Mouse (Mus musculus) testis, adult 2 months (tissue): ENCODE data around the gene Fasn. TPM values are rescaled to one million over a fixed set of nuclear protein-coding genes. Genes with fewer than 3 reads are reported as not detected.
"Not testable (repeated sequence)": the region's sequence is repeated elsewhere in the genome, so short reads cannot be mapped to it uniquely, and the experiment has no call there.

Source experiments
- H3K27ac ChIP-seq: fragments of 200-500 bp; 2 replicates; pipeline ENCODE4 v1.5.1; 2012; ENCODE audit warnings: low read depth, low read length; ENCODE audit not compliant: control insufficient read depth, insufficient read depth
- H3K27me3 ChIP-seq: fragments of 200-500 bp; 2 replicates; pipeline ENCODE4 v1.6.1; 2012; ENCODE audit warnings: mild to moderate bottlenecking, low read length, moderate library complexity; ENCODE audit not compliant: control insufficient read depth, insufficient read depth
- H3K36me3 ChIP-seq: fragments of 200-500 bp; 2 replicates; pipeline ENCODE4 v1.6.1; 2012; ENCODE audit warnings: mild to moderate bottlenecking, low read length; ENCODE audit not compliant: control insufficient read depth, insufficient read depth
- H3K4me1 ChIP-seq: fragments of 200-500 bp; 2 replicates; pipeline ENCODE4 v1.6.1; 2012; ENCODE audit warnings: low read length; ENCODE audit not compliant: control insufficient read depth, insufficient read depth
- H3K4me3 ChIP-seq: fragments of 200-500 bp; 2 replicates; pipeline ENCODE4 v1.5.1; 2012; ENCODE audit warnings: low read depth, mild to moderate bottlenecking, low read length, moderate library complexity, mixed read lengths; ENCODE audit not compliant: control insufficient read depth
- CTCF ChIP-seq: fragments of 200-500 bp; IDR thresholded peaks from 2 replicates; pipeline ENCODE4 v1.5.1; 2012; ENCODE audit warnings: low read depth, mild to moderate bottlenecking, inconsistent platforms, low read length, moderate library complexity; ENCODE audit not compliant: control insufficient read depth, insufficient read depth, insufficient replicate concordance
- POLR2A ChIP-seq: fragments of 200-500 bp; IDR thresholded peaks from 2 replicates; pipeline ENCODE4 v1.6.1; 2012; ENCODE audit warnings: low read depth, mild to moderate bottlenecking, inconsistent platforms, low read length, moderate library complexity; ENCODE audit not compliant: control insufficient read depth
- polyA plus RNA-seq: library from polyadenylated mRNA; depleted of rRNA; stranded (reverse); fragments of >200 nt; gene quantifications from 2 replicates; pipeline ENCODE4 v1.2.3, GENCODE M21; 2012

Fasn gene
- polyA plus RNA-seq, 1 experiment: 72.1 TPM

DNA sequence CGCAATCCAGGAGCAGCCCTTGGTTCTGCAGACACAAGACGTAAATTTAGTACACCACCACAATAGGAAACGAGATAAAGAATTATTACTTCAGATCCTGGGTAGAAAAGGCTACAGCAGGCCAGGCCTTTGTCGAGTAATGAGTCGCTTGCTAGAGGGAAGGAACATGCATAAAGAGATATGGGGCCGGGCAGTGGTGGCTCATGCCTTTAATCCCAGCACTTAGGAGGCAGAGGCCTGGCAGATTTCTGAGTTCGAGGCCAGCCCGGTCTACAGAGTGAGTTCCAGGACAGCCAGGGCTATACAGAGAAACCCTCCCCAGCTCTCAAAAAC, 27.8 kb downstream of the Fasn start:
- Histone ChIP-seq H3K4me1 (peaks cover 5% of the 10 kb centered on the region), H3K36me3 (no peaks in the 10 kb centered on the region; the same call in 1 of the 2 replicates), H3K4me3 (peak overlapping the region; percentile 84), H3K27me3 (no peaks in the 10 kb centered on the region), H3K27ac (0 out of 2 replicates have a peak overlapping the region, but pooled peaks have one; percentile 16)
- TF ChIP-seq CTCF: no peak
- no peak for TF ChIP-seq POLR2A

DNA sequence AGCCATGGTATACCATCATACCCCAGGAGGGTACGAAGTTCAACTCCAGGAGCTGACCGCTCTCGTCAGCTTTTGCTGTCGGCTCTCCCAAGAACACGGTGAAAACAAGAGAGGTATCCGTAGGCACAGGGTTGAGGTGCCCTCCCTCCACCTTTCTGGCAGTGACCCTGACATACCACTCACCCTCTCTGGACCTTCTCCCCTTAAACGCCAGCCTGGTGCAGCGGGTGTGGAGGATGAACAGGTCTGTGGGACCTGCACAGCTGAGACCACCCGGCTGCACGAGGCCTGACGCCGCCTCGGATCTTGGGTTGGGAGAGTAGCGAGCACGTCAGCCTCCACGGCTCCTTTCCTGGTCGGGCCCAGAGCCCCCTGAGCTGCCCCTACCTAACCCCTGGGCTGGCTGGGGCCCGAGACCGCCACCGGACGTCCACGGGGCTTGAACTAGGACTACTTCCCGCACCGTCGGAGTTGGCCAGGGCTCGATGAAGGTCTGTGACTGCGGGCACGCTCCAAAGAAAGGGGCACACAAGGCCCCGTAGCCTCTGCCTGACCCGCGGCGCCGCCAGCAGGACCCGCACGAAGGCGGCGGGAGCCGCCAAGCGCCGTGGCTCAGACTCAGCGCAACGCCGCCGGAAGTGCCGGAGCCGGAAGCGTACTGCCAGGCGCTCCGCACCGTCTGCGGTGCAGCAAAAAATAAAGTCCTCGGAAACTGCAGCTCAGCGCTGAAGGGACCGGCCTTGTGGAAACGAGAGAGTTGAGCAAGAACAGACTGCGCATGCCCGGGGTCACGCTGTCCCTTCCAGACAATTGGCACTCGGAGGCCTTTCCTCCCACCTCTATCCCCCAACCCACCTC, 28.4 kb downstream of the Fasn start, which contains the start of gene Dus1l:
Gene Dus1l, minus strand, starts transcription at position 648 of the 858 bp plus-strand sequence.
- peak; percentile 58 for TF ChIP-seq POLR2A
- TF ChIP-seq CTCF: no peak
- Histone ChIP-seq H3K36me3 (no peaks in the 10 kb centered on the region; the same call in 1 of the 2 replicates), H3K4me1 (peaks cover 5% of the 10 kb centered on the region), H3K4me3 (peak within 1 kb of the TSS; percentile 84), H3K27me3 (no peaks in the 10 kb centered on the region), H3K27ac (peak within 1 kb of the TSS; percentile 16)

DNA sequence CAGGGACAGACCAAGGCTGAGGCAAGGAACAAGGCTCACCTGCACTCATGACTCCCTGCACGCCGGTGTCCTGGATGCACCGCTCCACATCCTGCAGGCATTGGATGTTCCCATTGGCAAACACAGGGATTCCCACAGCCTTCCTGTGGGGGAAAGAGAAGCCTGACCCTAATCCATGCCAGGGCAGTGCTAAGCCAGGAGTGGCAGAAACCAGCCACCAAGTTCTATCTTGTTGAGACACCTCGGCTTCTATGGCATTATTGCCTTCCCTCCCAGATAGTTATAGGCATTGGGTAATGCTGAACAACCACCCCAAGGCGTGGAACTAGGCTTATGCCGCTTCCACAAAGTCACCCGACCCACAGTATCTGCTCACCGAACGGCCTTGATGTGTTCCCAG, 31.7 kb downstream of the Fasn start:
- TF ChIP-seq CTCF: no peak

DNA sequence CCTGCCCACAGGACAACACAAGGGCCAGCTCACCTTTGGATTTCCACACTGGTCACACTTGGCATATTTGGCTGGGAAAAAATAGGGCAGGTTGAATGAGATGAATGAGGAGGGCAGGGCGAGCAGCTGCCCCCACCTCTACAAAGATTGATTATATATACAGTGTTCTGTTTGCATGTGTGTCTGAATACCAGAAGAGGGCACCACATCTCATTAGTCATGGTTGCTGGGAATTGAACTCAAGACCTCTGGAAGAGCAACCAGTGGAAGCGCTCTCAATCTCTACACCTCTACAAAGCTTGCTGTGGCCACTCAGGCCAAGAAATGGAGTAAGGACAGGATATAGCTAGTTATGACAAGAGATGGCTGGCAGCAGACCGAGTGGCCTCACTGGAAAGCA, 34.5 kb downstream of the Fasn start:
- Histone ChIP-seq H3K4me3 (no peak overlapping the region), H3K27me3 (no peaks in the 10 kb centered on the region), H3K4me1 (peaks cover 7% of the 10 kb centered on the region), H3K36me3 (peaks cover 7% of the 10 kb centered on the region), H3K27ac (no peak overlapping the region)
- no peak for TF ChIP-seq CTCF

More for the DNA sequence above, 31.7 kb downstream of the Fasn start:
- peaks cover 2% of the 10 kb centered on the region for H3K36me3 ChIP-seq
- no peaks in the 10 kb centered on the region for H3K27me3 ChIP-seq
- H3K4me3 ChIP-seq: no peak overlapping the region
- no peak overlapping the region for H3K27ac ChIP-seq
- peaks cover 3% of the 10 kb centered on the region for H3K4me1 ChIP-seq

DNA sequence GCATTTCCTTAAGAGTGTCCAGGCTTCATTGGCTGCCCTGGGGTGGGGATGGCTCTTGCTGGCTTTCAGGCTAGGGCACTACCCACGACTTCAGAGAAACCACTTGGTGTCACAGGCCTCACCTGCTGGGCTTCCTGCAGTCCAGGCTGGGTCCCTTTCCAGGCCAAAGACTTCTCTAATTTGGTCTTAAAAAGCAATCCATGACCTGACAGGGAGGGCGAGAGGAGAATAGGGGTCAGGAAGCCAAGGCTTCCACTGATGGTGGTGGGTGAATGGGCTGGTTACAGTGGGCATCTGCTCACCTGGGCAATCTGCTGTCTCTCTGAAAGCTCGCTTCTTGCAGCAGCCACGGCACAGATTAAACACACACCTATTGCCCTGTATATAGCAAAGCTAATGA, 35.0 kb downstream of the Fasn start:
- TF ChIP-seq CTCF: no peak
- TF ChIP-seq POLR2A: no peak
- Histone ChIP-seq H3K27ac (no peak overlapping the region), H3K36me3 (peaks cover 7% of the 10 kb centered on the region), H3K4me1 (peaks cover 8% of the 10 kb centered on the region), H3K4me3 (no peak overlapping the region), H3K27me3 (no peaks in the 10 kb centered on the region)

DNA sequence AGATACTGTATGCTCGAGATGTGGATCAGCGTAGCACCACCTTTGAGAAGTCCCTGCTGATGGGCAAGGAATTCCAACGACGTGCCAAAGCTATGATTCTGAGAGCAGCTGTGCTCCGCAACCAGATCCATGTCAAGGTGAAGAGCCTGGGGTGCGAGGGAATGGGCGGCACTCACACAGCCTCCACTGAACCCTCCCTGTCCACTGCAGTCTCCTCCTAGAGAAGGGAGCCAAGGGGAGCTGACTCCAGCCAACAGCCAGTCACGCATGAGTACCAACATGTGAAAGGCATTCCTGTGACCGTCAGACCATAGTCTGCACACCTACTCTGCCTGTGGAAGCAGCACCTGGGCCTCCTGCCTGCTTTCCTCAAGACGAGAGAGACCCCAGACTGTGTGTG, 35.9 kb downstream of the Fasn start:
- H3K27ac ChIP-seq, H3K4me3 ChIP-seq, H3K4me1 ChIP-seq, H3K36me3 ChIP-seq, H3K27me3 ChIP-seq: not testable (repeated sequence)

DNA sequence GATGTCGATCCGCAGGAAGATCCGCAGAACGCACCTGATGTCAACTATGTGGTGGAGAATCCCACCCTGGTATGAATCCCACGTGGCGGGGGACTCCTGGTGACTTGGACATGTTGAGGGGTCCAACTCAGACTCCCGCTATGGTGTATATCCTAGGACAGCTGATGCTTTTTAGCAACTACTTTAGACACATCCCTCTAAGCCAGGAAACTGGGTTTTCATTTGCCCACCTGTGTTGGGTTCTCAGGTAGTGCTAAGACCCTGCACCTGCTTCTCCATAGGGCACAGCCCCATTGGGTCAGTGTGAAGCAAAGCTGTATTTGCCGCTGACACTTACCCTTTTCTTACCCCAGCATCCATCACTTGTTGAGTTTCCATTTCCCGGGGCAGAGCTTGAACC, 39.2 kb downstream of the Fasn start:
- TF ChIP-seq CTCF (no peak), POLR2A (no peak)
- Histone ChIP-seq H3K36me3 (peaks cover 7% of the 10 kb centered on the region), H3K27ac (peak overlapping the region; percentile 97)

More for the DNA sequence above, 39.2 kb downstream of the Fasn start:
- Histone ChIP-seq H3K4me1 (peaks cover 14% of the 10 kb centered on the region), H3K27me3 (no peaks in the 10 kb centered on the region), H3K4me3 (peak overlapping the region; percentile 99)
